Mouse (Mus musculus): Measurements from ENCODE around the gene Inpp5k.

DNA sequence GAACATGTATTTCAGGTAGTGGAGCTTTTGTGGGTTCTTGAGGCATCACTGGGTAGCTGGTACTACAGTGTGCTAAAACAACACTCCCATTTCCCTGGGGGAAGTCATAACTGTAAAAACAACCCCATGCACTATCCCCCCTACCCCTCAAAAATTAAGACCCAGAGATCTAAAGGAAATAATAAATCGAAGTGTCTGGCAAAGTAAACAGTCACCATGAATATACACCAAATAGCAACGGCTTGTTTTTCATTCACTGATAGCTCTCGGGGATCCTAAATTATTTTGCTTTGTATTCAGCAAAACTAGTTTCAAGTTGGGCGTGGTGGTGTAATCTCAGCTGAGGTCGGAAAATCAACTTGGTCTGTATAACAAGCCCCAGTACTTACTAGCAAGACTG, 690 bp upstream of the Inpp5k start:
- TF ChIP-seq CTCF (IDR thresholded peaks at IDR 0.05; ENCODE audit: low read depth) (no peak), EP300 (IDR thresholded peaks at IDR 0.05; ENCODE audit: low read depth) (no peak)

All from heart, postnatal 0 days (tissue).